ENCODE assay signal across 10 mouse cellular contexts in genomic region chr6:118827560-118827959, GRCm38 (mm10).
DNase-seq lines count a peak whose midpoint lies in the region; ATAC-seq and TF ChIP-seq lines count a peak whose summit lies in the region.
"Had no signal": no experiment of that assay in that cellular context is flagged by ENCODE, and none has a peak within 500 bp of the region (broad histone marks: within the 10 kb centered on the region; RNA-seq: fewer than 3 reads in every experiment).

No protein-coding gene starts in this region.

- H3K4me2 ChIP-seq in forebrain, embryonic 16.5 days (ENCODE audit: low read length), result no peak overlapping the region
- no peak overlapping the region for H3K4me2 ChIP-seq in midbrain, embryonic 13.5 days (replicated peaks)

- no peaks in the 10 kb centered on the region for H3K9me3 ChIP-seq in forebrain, embryonic 16.5 days (ENCODE audit: control insufficient read depth, low read length)
- no peaks in the 10 kb centered on the region for H3K9me3 ChIP-seq in midbrain, embryonic 13.5 days

- TF ChIP-seq CTCF in cerebellum, adult 2 months (IDR thresholded peaks at IDR 0.05; ENCODE audit: borderline replicate concordance, insufficient read depth, low read depth, low read length), result no peak
- no peak for TF ChIP-seq CTCF in thymus, adult 2 months (IDR thresholded peaks at IDR 0.05; ENCODE audit: borderline replicate concordance, control insufficient read depth, extremely low read depth, insufficient read depth, low read length, poor library complexity)

- ATAC-seq in forebrain, embryonic 16.5 days, result peak; percentile 71
- peak; percentile 68 for ATAC-seq in midbrain, embryonic 13.5 days

- peak overlapping the region; percentile 61; the same call in 1 of the 2 replicates for H3K27ac ChIP-seq in cerebellum, adult 2 months (ENCODE audit: insufficient read depth, low read length)
- H3K27ac ChIP-seq in forebrain, embryonic 16.5 days (ENCODE audit: low read length), result peak overlapping the region; percentile 65
- H3K27ac ChIP-seq in midbrain, embryonic 13.5 days, result peak overlapping the region; percentile 33; the same call in 1 of the 2 replicates
- no peak overlapping the region for H3K27ac ChIP-seq in thymus, adult 2 months (ENCODE audit: control insufficient read depth, insufficient read depth, low read length)
- H3K27ac ChIP-seq: liver, embryonic 14.5 days had no signal

- H3K4me3 ChIP-seq in cerebellum, adult 2 months (replicated peaks; ENCODE audit: insufficient read depth, low read depth, low read length), result no peak overlapping the region
- H3K4me3 ChIP-seq in forebrain, embryonic 16.5 days (replicated peaks; ENCODE audit: low read length), result no peak overlapping the region
- no peak overlapping the region for H3K4me3 ChIP-seq in midbrain, embryonic 13.5 days (replicated peaks)
- no peak overlapping the region for H3K4me3 ChIP-seq in thymus, adult 2 months (ENCODE audit: control insufficient read depth, insufficient read depth, low read length)

- TF ChIP-seq POLR2A in cerebellum, adult 2 months (IDR thresholded peaks at IDR 0.05; ENCODE audit: borderline replicate concordance, insufficient read depth, low read length), result no peak
- no peak for TF ChIP-seq POLR2A in thymus, adult 2 months (IDR thresholded peaks at IDR 0.05; ENCODE audit: control insufficient read depth, extremely low read depth, insufficient read depth, low read length, poor library complexity)

- DNase-seq in cerebellum, adult 2 months, result peak in 1 of 2 experiments; percentile 34
- DNase-seq in cerebellum, postnatal 25 days, result no peak
- peak; percentile 23 for DNase-seq in MN1 (ENCODE audit: low spot score)
- no peak for DNase-seq in thymus, adult 2 months
- DNase-seq in adrenal gland, adult 18-20 months (ENCODE audit: low spot score in 2 of 2), result no peak
- DNase-seq in adrenal gland, adult 8-10 months, result no peak
- DNase-seq: cerebellum, adult 11-12 months had no signal

- WGBS in cerebellum, adult 2 months, result 14% methylated on average over 8 of the region's 8 CpGs
- WGBS in forebrain, embryonic 16.5 days, result 18% methylated on average over 8 of the region's 8 CpGs
- 19% methylated on average over 8 of the region's 8 CpGs for WGBS in midbrain, embryonic 13.5 days
- 90% methylated on average over 8 of the region's 8 CpGs for WGBS in thymus, adult 2 months

- peaks cover 18% of the 10 kb centered on the region for H3K4me1 ChIP-seq in cerebellum, adult 2 months (ENCODE audit: control insufficient read depth, insufficient read depth, low read length)
- H3K4me1 ChIP-seq in forebrain, embryonic 16.5 days (replicated peaks; ENCODE audit: control insufficient read depth, insufficient read depth, low read length), result peaks cover 17% of the 10 kb centered on the region
- peaks cover 12% of the 10 kb centered on the region for H3K4me1 ChIP-seq in midbrain, embryonic 13.5 days (replicated peaks)
- no peaks in the 10 kb centered on the region for H3K4me1 ChIP-seq in thymus, adult 2 months (replicated peaks; ENCODE audit: control insufficient read depth, insufficient read depth, low read length)

- H3K27me3 ChIP-seq in cerebellum, adult 2 months (ENCODE audit: control insufficient read depth, insufficient read depth, low read length), result no peaks in the 10 kb centered on the region
- H3K27me3 ChIP-seq in forebrain, embryonic 16.5 days (replicated peaks; ENCODE audit: control insufficient read depth, insufficient read depth, low read length), result no peaks in the 10 kb centered on the region
- H3K27me3 ChIP-seq in midbrain, embryonic 13.5 days, result no peaks in the 10 kb centered on the region
- no peaks in the 10 kb centered on the region for H3K27me3 ChIP-seq in thymus, adult 2 months (ENCODE audit: control insufficient read depth, insufficient read depth, low read length)

- no peaks in the 10 kb centered on the region for H3K36me3 ChIP-seq in forebrain, embryonic 16.5 days (ENCODE audit: control insufficient read depth, insufficient read depth)
- H3K36me3 ChIP-seq in midbrain, embryonic 13.5 days, result no peaks in the 10 kb centered on the region
- H3K36me3 ChIP-seq in thymus, adult 2 months (ENCODE audit: control insufficient read depth, insufficient read depth, low read length), result no peaks in the 10 kb centered on the region

- H3K9ac ChIP-seq in forebrain, embryonic 16.5 days (replicated peaks; ENCODE audit: low read depth, low read length), result 0 out of 2 replicates have a peak overlapping the region, but pooled peaks have one; percentile 4
- H3K9ac ChIP-seq in midbrain, embryonic 13.5 days (replicated peaks), result no peak overlapping the region
- H3K9ac ChIP-seq: liver, embryonic 14.5 days had no signal
